Mouse (Mus musculus): Measurements from ENCODE around the gene Neu4. TPM values are rescaled to one million over a fixed set of nuclear protein-coding genes. Genes with fewer than 3 reads are reported as not detected.
"Not testable (repeated sequence)": the region's sequence is repeated elsewhere in the genome, so short reads cannot be mapped to it uniquely, and the experiment has no call there.

The Neu4 gene
- polyA plus RNA-seq, 1 experiment from 2014 or later = not detected

GRCm38 (mm10) chr1:93991491-93991890 is 28.8 kb upstream of the Neu4 start:
- ATAC-seq (replicated peaks; ENCODE audit: low FRiP score); H3K36me3 ChIP-seq (ENCODE audit: control insufficient read depth, insufficient read depth, low read length); H3K4me1 ChIP-seq (replicated peaks; ENCODE audit: control insufficient read depth, insufficient read depth, low read length); H3K9me3 ChIP-seq (ENCODE audit: control insufficient read depth, low read length); H3K9ac ChIP-seq (ENCODE audit: low read length); H3K27ac ChIP-seq (ENCODE audit: low read depth, low read length); DNase-seq (ENCODE audit: low spot score); H3K4me2 ChIP-seq (ENCODE audit: low read depth, low read length, severe bottlenecking); H3K4me3 ChIP-seq (ENCODE audit: low read depth, low read length); H3K27me3 ChIP-seq (ENCODE audit: control insufficient read depth, insufficient read depth, low read length): not testable (repeated sequence)
- WGBS = 92% methylated on average over 3 of the region's 3 CpGs

- ATAC-seq (replicated peaks; ENCODE audit: low FRiP score) = no peak
- DNase-seq (ENCODE audit: low spot score) = no peak
- WGBS = 84% methylated on average over 2 of the region's 2 CpGs
- Histone ChIP-seq H3K4me3 (ENCODE audit: low read depth, low read length) (no peak overlapping the region), H3K4me2 (ENCODE audit: low read depth, low read length, severe bottlenecking) (no peak overlapping the region), H3K36me3 (ENCODE audit: control insufficient read depth, insufficient read depth, low read length) (no peaks in the 10 kb centered on the region), H3K9ac (ENCODE audit: low read length) (no peak overlapping the region), H3K27ac (ENCODE audit: low read depth, low read length) (no peak overlapping the region), H3K27me3 (ENCODE audit: control insufficient read depth, insufficient read depth, low read length) (no peaks in the 10 kb centered on the region), H3K9me3 (ENCODE audit: control insufficient read depth, low read length) (no peaks in the 10 kb centered on the region), H3K4me1 (replicated peaks; ENCODE audit: control insufficient read depth, insufficient read depth, low read length) (no peaks in the 10 kb centered on the region)
Observed at GRCm38 (mm10) chr1:94001023-94001422, 19.2 kb upstream of the Neu4 start.

- H3K4me2 ChIP-seq (ENCODE audit: low read depth, low read length, severe bottlenecking); H3K4me1 ChIP-seq (replicated peaks; ENCODE audit: control insufficient read depth, insufficient read depth, low read length); H3K4me3 ChIP-seq (ENCODE audit: low read depth, low read length); H3K27me3 ChIP-seq (ENCODE audit: control insufficient read depth, insufficient read depth, low read length); H3K9me3 ChIP-seq (ENCODE audit: control insufficient read depth, low read length); H3K36me3 ChIP-seq (ENCODE audit: control insufficient read depth, insufficient read depth, low read length); H3K9ac ChIP-seq (ENCODE audit: low read length); H3K27ac ChIP-seq (ENCODE audit: low read depth, low read length); ATAC-seq (replicated peaks; ENCODE audit: low FRiP score); DNase-seq (ENCODE audit: low spot score): not testable (repeated sequence)
- 92% methylated on average over 2 of the region's 2 CpGs for WGBS
Observed at GRCm38 (mm10) chr1:94005954-94006506, 14.2 kb upstream of the Neu4 start.

GRCm38 (mm10) chr1:94008826-94009225 is 11.4 kb upstream of the Neu4 start:
- not testable (repeated sequence) for H3K9ac ChIP-seq (ENCODE audit: low read length); H3K4me1 ChIP-seq (replicated peaks; ENCODE audit: control insufficient read depth, insufficient read depth, low read length); DNase-seq (ENCODE audit: low spot score); H3K4me2 ChIP-seq (ENCODE audit: low read depth, low read length, severe bottlenecking); ATAC-seq (replicated peaks; ENCODE audit: low FRiP score); H3K27me3 ChIP-seq (ENCODE audit: control insufficient read depth, insufficient read depth, low read length); H3K27ac ChIP-seq (ENCODE audit: low read depth, low read length); H3K4me3 ChIP-seq (ENCODE audit: low read depth, low read length); H3K9me3 ChIP-seq (ENCODE audit: control insufficient read depth, low read length); H3K36me3 ChIP-seq (ENCODE audit: control insufficient read depth, insufficient read depth, low read length)
- 97% methylated on average over 15 of the region's 19 CpGs for WGBS

GRCm38 (mm10) chr1:94011643-94012042 is 8.6 kb upstream of the Neu4 start:
- no peak overlapping the region for H3K9ac ChIP-seq (ENCODE audit: low read length)
- DNase-seq (ENCODE audit: low spot score) = no peak
- no peak overlapping the region for H3K4me2 ChIP-seq (ENCODE audit: low read depth, low read length, severe bottlenecking)
- no peak overlapping the region for H3K27ac ChIP-seq (ENCODE audit: low read depth, low read length)
- H3K9me3 ChIP-seq (ENCODE audit: control insufficient read depth, low read length) = no peaks in the 10 kb centered on the region
- H3K36me3 ChIP-seq (ENCODE audit: control insufficient read depth, insufficient read depth, low read length) = no peaks in the 10 kb centered on the region
- H3K4me3 ChIP-seq (ENCODE audit: low read depth, low read length) = no peak overlapping the region
- WGBS = 72% methylated on average over 3 of the region's 3 CpGs
- no peaks in the 10 kb centered on the region for H3K27me3 ChIP-seq (ENCODE audit: control insufficient read depth, insufficient read depth, low read length)
- no peaks in the 10 kb centered on the region for H3K4me1 ChIP-seq (replicated peaks; ENCODE audit: control insufficient read depth, insufficient read depth, low read length)
- ATAC-seq (replicated peaks; ENCODE audit: low FRiP score) = no peak

GRCm38 (mm10) chr1:94027506-94028108 is 7.4 kb downstream of the Neu4 start:
- DNase-seq (ENCODE audit: low spot score) (no peak), ATAC-seq (replicated peaks; ENCODE audit: low FRiP score) (no peak)
- no peak overlapping the region for H3K4me2 ChIP-seq (ENCODE audit: low read depth, low read length, severe bottlenecking)
- H3K4me3 ChIP-seq (ENCODE audit: low read depth, low read length) = no peak overlapping the region
- no peaks in the 10 kb centered on the region for H3K4me1 ChIP-seq (replicated peaks; ENCODE audit: control insufficient read depth, insufficient read depth, low read length)
- H3K27me3 ChIP-seq (ENCODE audit: control insufficient read depth, insufficient read depth, low read length) = no peaks in the 10 kb centered on the region
- WGBS = 89% methylated on average over 12 of the region's 12 CpGs
- no peak overlapping the region for H3K9ac ChIP-seq (ENCODE audit: low read length)
- no peak overlapping the region for H3K27ac ChIP-seq (ENCODE audit: low read depth, low read length)
- H3K9me3 ChIP-seq (ENCODE audit: control insufficient read depth, low read length) = no peaks in the 10 kb centered on the region
- no peaks in the 10 kb centered on the region for H3K36me3 ChIP-seq (ENCODE audit: control insufficient read depth, insufficient read depth, low read length)

- Histone ChIP-seq H3K9ac (ENCODE audit: low read length) (no peak overlapping the region), H3K4me3 (ENCODE audit: low read depth, low read length) (no peak overlapping the region), H3K4me2 (ENCODE audit: low read depth, low read length, severe bottlenecking) (no peak overlapping the region), H3K36me3 (ENCODE audit: control insufficient read depth, insufficient read depth, low read length) (no peaks in the 10 kb centered on the region), H3K27me3 (ENCODE audit: control insufficient read depth, insufficient read depth, low read length) (no peaks in the 10 kb centered on the region), H3K27ac (ENCODE audit: low read depth, low read length) (no peak overlapping the region), H3K4me1 (replicated peaks; ENCODE audit: control insufficient read depth, insufficient read depth, low read length) (no peaks in the 10 kb centered on the region), H3K9me3 (ENCODE audit: control insufficient read depth, low read length) (no peaks in the 10 kb centered on the region)
- ATAC-seq (replicated peaks; ENCODE audit: low FRiP score) = no peak
- 84% methylated on average over 2 of the region's 2 CpGs for WGBS
- DNase-seq (ENCODE audit: low spot score) = no peak
Observed at GRCm38 (mm10) chr1:94028741-94029140, 8.5 kb downstream of the Neu4 start.

- H3K4me3 ChIP-seq (ENCODE audit: low read depth, low read length) = no peak overlapping the region
- ATAC-seq (replicated peaks; ENCODE audit: low FRiP score) (no peak), DNase-seq (ENCODE audit: low spot score) (no peak)
- no peaks in the 10 kb centered on the region for H3K27me3 ChIP-seq (ENCODE audit: control insufficient read depth, insufficient read depth, low read length)
- no peaks in the 10 kb centered on the region for H3K36me3 ChIP-seq (ENCODE audit: control insufficient read depth, insufficient read depth, low read length)
- H3K4me2 ChIP-seq (ENCODE audit: low read depth, low read length, severe bottlenecking) = no peak overlapping the region
- 94% methylated on average over 2 of the region's 2 CpGs for WGBS
- no peaks in the 10 kb centered on the region for H3K4me1 ChIP-seq (replicated peaks; ENCODE audit: control insufficient read depth, insufficient read depth, low read length)
- no peak overlapping the region for H3K27ac ChIP-seq (ENCODE audit: low read depth, low read length)
- no peaks in the 10 kb centered on the region for H3K9me3 ChIP-seq (ENCODE audit: control insufficient read depth, low read length)
- no peak overlapping the region for H3K9ac ChIP-seq (ENCODE audit: low read length)
Observed at GRCm38 (mm10) chr1:94033075-94033602, 12.9 kb downstream of the Neu4 start.

Measured in forebrain, embryonic 11.5 days (tissue).